Mouse (Mus musculus) heart, postnatal 4 days (tissue): ENCODE measurements around the gene Atp13a4. TPM values are rescaled to one million over a fixed set of nuclear protein-coding genes. Genes with fewer than 3 reads are reported as not detected.

Experiments
- DNase-seq: peaks from one replicate; pipeline ENCODE4 v3.0.0; 2021
- total RNA-seq, 2 experiments: library from RNA; stranded (reverse); gene quantifications; 2 replicates each; pipeline ENCODE4 v1.2.3; 2021

Gene Atp13a4
- total RNA-seq, 2 experiments from 2014 or later, result not detected

- DNase-seq, result no peak
These were observed 80.9 kb downstream of the Atp13a4 start for GRCm38 (mm10) chr16:29463798-29464197.

- DNase-seq, result no peak
These were observed 85.3 kb downstream of the Atp13a4 start for GRCm38 (mm10) chr16:29459331-29459730.

DNA sequence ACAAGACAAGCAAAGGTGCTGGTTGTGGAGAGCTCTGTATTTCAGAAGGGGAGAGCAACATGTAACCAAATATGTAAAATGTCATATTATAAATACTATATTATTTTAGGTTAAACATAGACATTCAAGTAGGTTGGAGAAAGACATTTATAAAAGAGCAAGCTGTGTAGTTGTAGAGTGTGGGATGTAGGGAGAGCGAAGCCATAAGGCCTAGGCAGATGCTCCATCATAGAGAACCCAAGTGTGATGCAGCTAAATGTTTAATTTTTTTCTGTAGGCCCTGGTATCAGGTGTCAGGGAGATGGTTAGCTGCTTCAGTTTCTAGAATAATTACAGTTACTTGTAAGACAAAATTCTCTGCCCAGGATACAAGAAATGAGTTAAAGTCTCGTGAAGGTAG is 87.8 kb downstream of the Atp13a4 start:
- DNase-seq, result no peak

DNA sequence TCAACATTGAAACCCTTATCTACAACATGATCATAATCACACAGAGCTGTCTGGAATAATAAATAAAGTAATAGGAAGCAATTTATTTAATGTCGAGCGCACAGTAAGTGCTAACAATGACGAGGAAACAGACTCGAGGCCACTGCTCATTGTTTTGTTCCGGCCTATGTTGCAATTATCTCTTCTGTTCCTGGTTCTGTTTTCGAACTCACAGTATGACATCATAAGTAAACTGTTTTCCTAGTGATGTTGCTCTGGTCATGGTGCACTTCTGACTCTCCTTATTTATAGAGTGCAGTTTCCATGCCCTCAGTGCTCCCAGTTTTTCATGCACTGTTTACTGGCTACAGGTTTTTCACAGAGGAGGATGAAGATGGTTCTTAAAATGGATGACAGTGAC is 91.4 kb downstream of the Atp13a4 start:
- no peak for DNase-seq

- DNase-seq, result peak; percentile 45
These were observed 93.0 kb downstream of the Atp13a4 start for GRCm38 (mm10) chr16:29451706-29452105.

GRCm38 (mm10) chr16:29442126-29442525 is 102.5 kb downstream of the Atp13a4 start:
- no peak for DNase-seq

DNA sequence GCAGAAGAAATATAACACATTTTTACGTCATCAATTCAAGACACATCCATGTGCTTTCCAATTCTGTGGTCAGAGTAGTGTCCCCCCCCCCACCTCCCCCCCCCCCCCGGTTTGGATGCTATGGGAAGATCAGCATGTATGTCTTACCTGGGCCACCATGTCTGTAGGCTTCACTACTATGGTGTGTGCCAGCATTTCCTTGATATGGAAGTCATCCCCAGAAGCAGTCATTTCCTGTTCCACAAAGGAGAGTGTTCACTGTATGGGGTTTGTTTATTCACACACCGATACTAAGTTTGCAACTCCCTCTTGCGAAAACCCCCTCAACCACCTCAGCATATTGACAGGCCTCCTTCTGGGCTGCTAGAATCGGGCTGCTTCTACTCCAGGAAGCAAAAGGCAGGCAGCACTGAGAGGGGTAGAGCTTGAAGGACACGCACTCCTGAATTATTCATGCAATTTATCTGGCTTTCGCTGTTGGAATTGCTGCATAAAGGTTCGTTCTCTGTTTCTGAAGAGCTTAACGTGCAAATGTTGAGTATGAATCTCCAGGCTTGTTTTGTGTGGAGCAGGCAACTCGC is 103.2 kb downstream of the Atp13a4 start:
- no peak for DNase-seq

- DNase-seq, result no peak
These were observed 106.6 kb downstream of the Atp13a4 start for GRCm38 (mm10) chr16:29438045-29438444.

DNA sequence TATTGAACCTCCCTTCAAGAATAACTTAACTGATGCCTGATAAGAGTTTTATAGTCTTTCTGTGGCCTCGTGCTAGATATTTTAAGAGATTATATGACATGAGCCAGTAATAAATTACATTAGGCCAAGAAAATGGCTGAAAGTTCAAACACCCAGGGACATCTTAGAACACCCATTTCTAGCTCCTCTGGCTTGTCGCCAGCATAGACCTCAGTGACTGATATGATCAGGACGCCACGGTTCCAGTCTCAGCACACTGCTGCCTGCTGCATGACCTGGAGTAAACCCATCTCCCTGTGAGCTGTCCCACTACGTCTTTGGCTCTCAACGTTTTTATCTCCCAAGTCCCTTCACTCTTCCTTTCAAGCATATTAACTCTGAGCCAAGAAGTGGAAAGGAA is 108.9 kb downstream of the Atp13a4 start:
- DNase-seq, result no peak

DNA sequence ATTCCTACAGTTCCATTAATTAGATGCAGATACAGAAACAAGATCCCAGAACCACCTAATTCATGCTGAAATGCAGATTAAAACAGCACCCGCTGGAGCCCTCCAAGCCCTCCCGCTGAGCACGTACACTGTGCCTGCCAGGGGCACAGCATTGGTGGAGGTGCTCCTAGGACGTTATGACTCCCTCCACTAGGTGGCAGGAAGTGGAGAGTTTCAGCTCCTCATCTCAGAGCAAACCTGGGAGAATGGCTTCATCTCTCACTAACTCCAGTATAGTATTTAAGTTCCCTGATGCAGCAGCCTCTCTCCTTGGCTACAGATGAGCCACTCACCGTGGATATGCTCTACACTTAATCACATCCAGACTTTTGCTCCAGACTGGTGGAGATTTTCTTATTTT is 110.0 kb downstream of the Atp13a4 start:
- DNase-seq, result peak; percentile 42

GRCm38 (mm10) chr16:29414822-29415221 is 129.8 kb downstream of the Atp13a4 start:
- no peak for DNase-seq

DNA sequence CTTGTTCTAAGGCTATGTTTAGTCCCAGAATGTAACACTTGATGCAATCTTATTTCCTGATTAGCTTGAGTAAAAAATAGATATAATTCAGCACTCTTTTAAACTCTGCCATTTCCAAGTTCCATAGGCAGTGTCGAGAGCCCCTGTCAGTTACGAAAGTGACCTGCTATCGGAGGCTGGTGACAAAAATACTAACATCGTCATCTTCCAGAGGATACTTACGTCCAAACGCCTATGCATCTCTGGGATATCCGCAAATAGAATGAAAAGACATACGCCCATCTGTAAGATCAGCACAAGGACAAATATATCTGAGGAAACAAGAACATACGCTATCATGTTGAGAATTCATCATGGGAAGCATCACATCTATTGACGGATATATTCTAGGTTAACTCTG is 137.3 kb downstream of the Atp13a4 start:
- no peak for DNase-seq

DNA sequence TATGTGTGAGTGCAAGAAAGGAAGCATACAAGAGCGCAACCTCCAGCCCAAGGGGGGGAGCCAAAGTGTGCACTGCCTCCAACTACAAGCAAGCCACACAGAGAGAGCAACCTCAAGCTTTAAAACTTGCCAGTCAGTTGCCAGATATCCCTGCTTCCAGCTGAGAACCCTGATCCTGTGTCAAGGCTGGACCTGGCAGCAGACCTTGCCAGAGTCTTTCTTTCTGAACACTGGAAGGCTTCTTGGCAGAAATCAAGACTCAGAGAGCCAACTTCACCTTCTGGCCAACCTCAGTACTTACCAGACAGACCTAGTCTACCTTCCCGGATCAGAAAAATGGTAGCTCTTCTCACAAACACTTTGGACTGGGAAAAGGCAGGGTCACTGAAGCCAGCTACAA is 145.6 kb downstream of the Atp13a4 start:
- no peak for DNase-seq

DNA sequence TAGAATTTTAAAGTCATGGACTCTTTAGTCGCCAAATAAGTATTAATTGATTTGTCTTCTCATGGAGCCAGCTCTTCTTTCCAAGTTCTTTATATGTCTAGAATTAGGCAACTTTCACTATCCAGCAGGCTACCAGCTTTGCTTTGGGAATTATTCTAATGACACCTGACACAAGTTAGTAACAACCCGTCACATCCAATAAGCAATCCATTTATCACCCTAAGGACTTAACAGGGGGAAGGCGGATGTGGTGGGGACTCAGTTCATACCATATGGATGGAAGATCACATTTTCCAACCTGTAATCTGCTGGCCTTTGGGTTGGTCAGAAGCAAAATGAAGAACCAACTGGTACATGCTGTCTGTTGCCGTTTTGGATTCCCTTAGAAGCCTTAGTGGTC is 159.9 kb downstream of the Atp13a4 start:
- DNase-seq, result no peak

DNA sequence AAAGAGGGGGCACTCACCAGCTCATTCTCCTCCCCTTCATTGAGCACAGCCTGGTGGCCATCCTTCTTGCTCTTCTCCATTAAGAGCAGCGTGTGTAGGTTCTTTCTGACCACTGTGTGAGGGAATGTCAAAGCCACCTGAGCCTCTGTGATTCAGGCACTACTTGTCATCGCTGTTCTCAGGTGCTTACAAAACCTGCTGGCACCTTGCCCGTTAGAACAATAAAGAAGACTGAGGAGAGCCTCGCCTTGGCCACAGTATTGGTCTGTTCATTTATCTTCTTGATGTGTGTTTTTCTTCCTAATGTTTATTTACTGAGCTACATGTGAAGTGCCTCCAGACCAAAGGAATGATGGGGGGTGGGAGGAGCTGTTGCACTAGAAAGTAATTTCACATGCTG is 166.2 kb downstream of the Atp13a4 start, which contains the start of gene Atp13a5:
Atp13a5 (minus strand) TSS at position 275 of the 400 bp plus-strand sequence.
- DNase-seq, result no peak

- DNase-seq, result no peak
These were observed 170.0 kb downstream of the Atp13a4 start for GRCm38 (mm10) chr16:29374636-29375035.

Other genes starting within 250 kb of the Atp13a4 start
- gene Atp13a5, start 166.1 kb downstream of the Atp13a4 start, total RNA-seq, result not detected
- gene Opa1, start 34.5 kb upstream of the Atp13a4 start, total RNA-seq, result 100 to 1,000 TPM; 118 to 126 TPM